Mouse (Mus musculus) heart, postnatal 0 days (tissue): ENCODE data around the gene Drd2. TPM values are rescaled to one million over a fixed set of nuclear protein-coding genes. Genes with fewer than 3 reads are reported as not detected.

Experiments used
- ATAC-seq: fragments of 200-750 bp; cut with Nextera tagmentation; 2 replicates; pipeline ENCODE4 v1.8.0; 2017; ENCODE audit warnings: low read depth, moderate number of reproducible peaks, moderate library complexity; ENCODE audit not compliant: insufficient read depth
- DNase-seq: peaks from one replicate; pipeline ENCODE4 v3.0.0-alpha.2; 2016; ENCODE audit warnings: low spot score
- H3K27ac ChIP-seq: fragments of 300-500 bp; sonication (generic); 2 replicates; pipeline ENCODE4 v1.5.1; 2014; ENCODE audit warnings: low read depth, mild to moderate bottlenecking
- H3K27me3 ChIP-seq: fragments of 300-500 bp; sonication (generic); 2 replicates; pipeline ENCODE4 v1.6.1; 2014; ENCODE audit warnings: low read length, mixed read lengths; ENCODE audit not compliant: control insufficient read depth, insufficient read depth
- H3K36me3 ChIP-seq: fragments of 300-500 bp; sonication (generic); replicated peaks from 2 replicates; pipeline ENCODE4 v1.6.1; 2014; ENCODE audit warnings: low read length, mixed read lengths; ENCODE audit not compliant: control insufficient read depth, insufficient read depth
- H3K4me1 ChIP-seq: fragments of 300-500 bp; sonication (generic); 2 replicates; pipeline ENCODE4 v1.6.1; 2014; ENCODE audit warnings: antibody characterized with exemption; ENCODE audit not compliant: control insufficient read depth, insufficient read depth
- H3K4me2 ChIP-seq: fragments of 300-500 bp; sonication (generic); 2 replicates; pipeline ENCODE4 v1.6.1; 2014; ENCODE audit warnings: low read depth, mild to moderate bottlenecking, low read length, moderate library complexity
- H3K4me3 ChIP-seq: fragments of 300-500 bp; sonication (generic); 2 replicates; pipeline ENCODE4 v1.5.1; 2014; ENCODE audit warnings: low read depth, low read length
- H3K9ac ChIP-seq: fragments of 300-500 bp; sonication (generic); replicated peaks from 2 replicates; pipeline ENCODE4 v1.6.1; 2014; ENCODE audit warnings: low read depth, low read length, mixed read lengths
- H3K9me3 ChIP-seq: fragments of 300-500 bp; sonication (generic); replicated peaks from 2 replicates; pipeline ENCODE4 v1.6.1; 2016; ENCODE audit warnings: low read length; ENCODE audit not compliant: control insufficient read depth
- CTCF ChIP-seq: IDR thresholded peaks from 2 replicates; pipeline ENCODE4 v1.5.1; 2016; ENCODE audit warnings: antibody characterized with exemption, control low read depth, low read depth
- EP300 ChIP-seq: IDR thresholded peaks from 2 replicates; pipeline ENCODE4 v1.6.1; 2016; ENCODE audit warnings: antibody characterized with exemption, low read depth
- WGBS: fragments of 180-500 bp; shearing (Covaris S2); extraction: QIAGEN DNeasy Blood & Tissue Kit; methylation state at CpG from one replicate; pipeline ENCODE4 v1.1.7; 2014; 5-methylcytosine and 5-hydroxymethylcytosine counted together
- polyA plus RNA-seq: library from polyadenylated mRNA; unstranded; fragments of >200 nt; fragmentation: Nextera tagmentation; extraction: Ambion mirVana; gene quantifications from 2 replicates; pipeline ENCODE4 v1.2.1, GENCODE M21; 2015
- total RNA-seq: library from RNA; depleted of rRNA; stranded (reverse); fragments of >200 nt; gene quantifications from 2 replicates; pipeline ENCODE4 v1.2.3, GENCODE M21; 2014; ENCODE audit warnings: low replicate concordance

Drd2 gene
- total and polyA plus RNA-seq, 2 experiments from 2014 or later: 0.18 TPM; not detected in 1

DNA sequence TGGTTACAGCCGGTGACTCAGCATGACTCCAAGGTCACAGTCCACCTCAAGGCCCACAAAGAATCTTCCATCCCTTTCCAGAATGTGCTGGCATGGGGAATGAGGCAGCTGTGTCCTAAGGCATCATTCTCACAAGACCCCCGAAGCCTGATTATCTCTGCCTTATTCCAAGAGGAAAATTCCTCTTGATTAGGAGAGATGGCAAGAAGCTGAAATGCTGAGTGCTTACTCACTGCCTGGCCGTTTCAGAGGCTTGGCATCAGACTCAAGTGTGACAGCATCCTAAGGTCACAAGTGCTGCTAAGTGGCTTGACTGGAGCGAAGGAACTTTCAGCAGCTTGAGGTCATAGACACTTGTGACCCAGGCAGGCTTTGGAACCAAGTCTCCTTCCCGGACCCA lies 70.2 kb downstream of the Drd2 start:
- no peak for TF ChIP-seq EP300
- TF ChIP-seq CTCF: no peak
- H3K9ac ChIP-seq: no peak overlapping the region
- no peak overlapping the region for H3K4me3 ChIP-seq
- DNase-seq: no peak
- H3K27ac ChIP-seq: no peak overlapping the region
- 51% methylated on average over 5 of the region's 5 CpGs for WGBS
- H3K4me2 ChIP-seq: no peak overlapping the region
- H3K36me3 ChIP-seq: no peaks in the 10 kb centered on the region
- ATAC-seq: no peak
- H3K27me3 ChIP-seq: no peaks in the 10 kb centered on the region
- no peaks in the 10 kb centered on the region for H3K4me1 ChIP-seq
- H3K9me3 ChIP-seq: no peaks in the 10 kb centered on the region

DNA sequence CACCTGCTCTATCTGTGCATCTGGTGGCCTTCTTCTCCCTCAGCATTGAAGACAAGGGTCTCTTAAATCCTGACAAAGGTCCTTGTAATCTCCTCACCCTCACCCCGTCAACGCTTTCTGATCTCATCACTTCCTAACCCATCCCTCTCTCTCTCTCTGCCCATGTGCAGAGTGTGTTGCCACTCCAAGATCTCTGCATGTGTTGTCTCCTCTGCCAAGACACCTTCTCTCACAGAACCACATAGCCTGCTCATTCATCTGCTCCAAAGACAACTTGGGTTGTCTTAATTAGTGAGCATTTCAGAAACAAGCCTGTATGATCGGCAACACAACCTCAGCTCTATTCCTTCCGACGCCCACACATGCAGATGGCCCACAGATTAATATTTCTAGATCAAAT lies 83.4 kb downstream of the Drd2 start:
- DNase-seq: no peak
- Histone ChIP-seq H3K4me1 (no peaks in the 10 kb centered on the region), H3K27ac (no peak overlapping the region), H3K4me2 (no peak overlapping the region), H3K36me3 (no peaks in the 10 kb centered on the region), H3K9ac (no peak overlapping the region), H3K9me3 (no peaks in the 10 kb centered on the region), H3K27me3 (no peaks in the 10 kb centered on the region), H3K4me3 (no peak overlapping the region)
- ATAC-seq: no peak
- 80% methylated on average over 5 of the region's 5 CpGs for WGBS
- TF ChIP-seq EP300: no peak
- no peak for TF ChIP-seq CTCF

DNA sequence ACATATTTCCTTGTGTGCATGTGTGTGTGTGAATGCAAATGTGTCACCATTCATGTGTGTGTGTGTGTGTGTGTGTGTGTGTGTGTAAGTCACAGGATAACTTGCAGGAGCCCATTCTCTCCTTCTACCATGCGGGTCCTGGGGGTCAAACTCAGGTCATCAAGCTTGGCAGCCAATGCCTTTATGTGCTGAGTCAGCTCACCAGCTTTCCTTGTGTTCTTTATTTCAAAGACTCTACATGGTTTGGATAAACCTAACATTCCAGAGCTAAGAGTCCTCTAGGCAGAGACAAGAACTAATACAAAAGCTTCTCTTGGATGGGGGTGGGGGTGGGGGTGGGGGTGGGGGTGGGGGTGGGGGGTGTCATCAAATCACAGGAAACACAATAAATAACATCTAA lies 85.2 kb downstream of the Drd2 start:
- TF ChIP-seq EP300 (no peak), CTCF (no peak)
- Histone ChIP-seq H3K4me1 (no peaks in the 10 kb centered on the region), H3K36me3 (no peaks in the 10 kb centered on the region), H3K27ac (no peak overlapping the region), H3K27me3 (no peaks in the 10 kb centered on the region), H3K9ac (no peak overlapping the region), H3K4me3 (no peak overlapping the region), H3K9me3 (no peaks in the 10 kb centered on the region), H3K4me2 (no peak overlapping the region)
- 38% methylated on average over 1 of the region's 1 CpGs for WGBS
- no peak for DNase-seq
- ATAC-seq: no peak

DNA sequence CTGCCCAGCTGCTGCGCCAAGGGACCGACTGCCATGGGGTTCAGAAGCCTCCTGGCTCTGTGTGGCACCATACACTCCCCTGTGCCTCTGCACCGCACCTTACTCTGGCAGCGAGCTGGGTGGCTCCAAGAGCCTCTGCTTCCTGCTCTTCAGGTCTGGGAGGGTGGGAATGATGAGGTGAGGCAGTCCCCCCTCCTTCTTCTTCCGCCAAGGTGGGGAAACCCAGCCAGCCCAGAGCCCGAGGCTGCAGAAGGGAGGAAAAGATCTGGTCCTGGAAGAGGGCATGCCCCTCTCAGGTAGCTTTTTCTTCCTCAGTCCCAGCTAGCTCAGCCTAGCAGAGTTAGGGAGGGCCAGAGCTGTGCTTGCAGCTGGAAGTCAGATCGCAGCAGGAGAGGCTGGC lies 86.5 kb downstream of the Drd2 start, which contains the start of gene Ankk1:
Ankk1 (minus strand) TSS at position 101 of the 400 bp plus-strand sequence.
- no peak within 1 kb of the TSS for H3K9ac ChIP-seq
- no peak for DNase-seq
- no peaks in the 10 kb centered on the region for H3K36me3 ChIP-seq
- no peak within 1 kb of the TSS for H3K4me3 ChIP-seq
- WGBS: 68% methylated on average over 7 of the region's 7 CpGs
- H3K4me2 ChIP-seq: no peak within 1 kb of the TSS
- no peaks in the 10 kb centered on the region for H3K27me3 ChIP-seq
- TF ChIP-seq EP300 (no peak), CTCF (no peak)
- no peak within 1 kb of the TSS for H3K27ac ChIP-seq
- H3K9me3 ChIP-seq: no peaks in the 10 kb centered on the region
- ATAC-seq: no peak
- H3K4me1 ChIP-seq: no peaks in the 10 kb centered on the region

GRCm38 (mm10) chr9:49427478-49427877 lies 87.1 kb downstream of the Drd2 start:
- ATAC-seq: no peak
- H3K36me3 ChIP-seq: no peaks in the 10 kb centered on the region
- no peak for TF ChIP-seq EP300
- TF ChIP-seq CTCF: no peak
- H3K9ac ChIP-seq: no peak overlapping the region
- no peaks in the 10 kb centered on the region for H3K4me1 ChIP-seq
- H3K4me3 ChIP-seq: no peak overlapping the region
- no peaks in the 10 kb centered on the region for H3K27me3 ChIP-seq
- H3K9me3 ChIP-seq: no peaks in the 10 kb centered on the region
- DNase-seq: no peak
- no peak overlapping the region for H3K27ac ChIP-seq
- WGBS: 59% methylated on average over 5 of the region's 5 CpGs
- H3K4me2 ChIP-seq: no peak overlapping the region

DNA sequence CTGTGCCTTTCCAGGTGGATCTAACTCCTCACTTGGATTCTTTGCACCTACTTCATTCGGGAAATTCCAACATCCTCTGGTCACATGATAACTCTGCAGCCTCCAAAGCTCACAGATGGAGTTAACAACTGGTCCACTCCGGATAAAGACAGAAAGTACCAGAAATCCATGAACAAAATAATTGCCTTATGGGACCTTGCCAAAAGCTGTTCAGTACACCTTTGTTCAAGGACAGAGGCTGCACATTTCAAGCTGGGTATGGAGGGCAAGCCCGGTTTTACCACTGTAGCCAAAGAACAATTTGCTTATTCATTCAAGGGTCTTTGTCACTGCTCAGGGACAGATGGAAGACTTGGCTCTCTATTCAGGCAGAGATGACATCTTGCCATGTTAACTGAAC lies 102.2 kb downstream of the Drd2 start:
- no peaks in the 10 kb centered on the region for H3K9me3 ChIP-seq
- H3K4me1 ChIP-seq: peaks cover 11% of the 10 kb centered on the region
- ATAC-seq: no peak
- no peak overlapping the region for H3K4me3 ChIP-seq
- 74% methylated on average over 3 of the region's 3 CpGs for WGBS
- no peak overlapping the region for H3K27ac ChIP-seq
- DNase-seq: no peak
- no peak overlapping the region for H3K9ac ChIP-seq
- no peaks in the 10 kb centered on the region for H3K27me3 ChIP-seq
- TF ChIP-seq CTCF: no peak
- TF ChIP-seq EP300: no peak
- H3K36me3 ChIP-seq: no peaks in the 10 kb centered on the region
- H3K4me2 ChIP-seq: no peak overlapping the region
